In genomic region chr9:80186693-80187092, GRCm38 (mm10) we compare ENCODE assay signal across 18 mouse cellular contexts. TPM values are rescaled to one million over a fixed set of nuclear protein-coding genes. Genes with fewer than 3 reads are reported as not detected.
DNase-seq lines count a peak whose midpoint lies in the region; ATAC-seq lines count a peak whose summit lies in the region.
"Had no signal": no experiment of that assay in that cellular context is flagged by ENCODE, and none has a peak within 500 bp of the region (broad histone marks: within the 10 kb centered on the region; RNA-seq: fewer than 3 reads in every experiment).

No protein-coding gene starts in this region.

- peaks cover 7% of the 10 kb centered on the region for H3K4me1 ChIP-seq in forebrain, embryonic 12.5 days
- H3K4me1 ChIP-seq in forebrain, embryonic 14.5 days (ENCODE audit: control insufficient read depth, insufficient read depth, low read length): no peaks in the 10 kb centered on the region
- no peaks in the 10 kb centered on the region; the same call in 1 of the 2 replicates for H3K4me1 ChIP-seq in hindbrain, embryonic 16.5 days (ENCODE audit: control insufficient read depth, insufficient read depth, low read depth, low read length)
- no peaks in the 10 kb centered on the region; the same call in 1 of the 2 replicates for H3K4me1 ChIP-seq in hindbrain, embryonic 14.5 days (replicated peaks; ENCODE audit: control insufficient read depth, insufficient read depth, low read length)
- H3K4me1 ChIP-seq in midbrain, embryonic 11.5 days (ENCODE audit: control insufficient read depth, insufficient read depth, low read length): no peaks in the 10 kb centered on the region
- H3K4me1 ChIP-seq in midbrain, embryonic 13.5 days (replicated peaks): no peaks in the 10 kb centered on the region
- H3K4me1 ChIP-seq: embryonic facial prominence, embryonic 15.5 days had no signal

- DNase-seq in forebrain, embryonic 14.5 days (ENCODE audit: low spot score): no peak
- no peak for DNase-seq in hindbrain, embryonic 14.5 days (ENCODE audit: low spot score)
- peak; percentile 44 for DNase-seq in midbrain, embryonic 11.5 days (ENCODE audit: low spot score, missing footprints)
- DNase-seq in right cerebral cortex, postnatal 10 days (ENCODE audit: low spot score in 2 of 2): no peak
- DNase-seq: adrenal gland, postnatal 10 days; cerebellum, adult 11 months; cerebellum, adult 8-10 months; cerebellum, postnatal 14 days; embryo, embryonic 11 days; gastrocnemius, postnatal 10 days; heart, adult 2 months had no signal

- WGBS in forebrain, embryonic 12.5 days: 92% methylated on average over 8 of the region's 8 CpGs
- 93% methylated on average over 8 of the region's 8 CpGs for WGBS in forebrain, embryonic 14.5 days
- 87% methylated on average over 8 of the region's 8 CpGs for WGBS in hindbrain, embryonic 16.5 days
- WGBS in hindbrain, embryonic 14.5 days: 86% methylated on average over 8 of the region's 8 CpGs
- 89% methylated on average over 8 of the region's 8 CpGs for WGBS in midbrain, embryonic 11.5 days
- 88% methylated on average over 8 of the region's 8 CpGs for WGBS in midbrain, embryonic 13.5 days

- no peak overlapping the region for H3K27ac ChIP-seq in forebrain, embryonic 12.5 days
- no peak overlapping the region for H3K27ac ChIP-seq in forebrain, embryonic 14.5 days (ENCODE audit: low read depth, low read length)
- no peak overlapping the region for H3K27ac ChIP-seq in hindbrain, embryonic 16.5 days (ENCODE audit: low read depth, low read length)
- H3K27ac ChIP-seq in hindbrain, embryonic 14.5 days: no peak overlapping the region
- no peak overlapping the region for H3K27ac ChIP-seq in midbrain, embryonic 11.5 days (ENCODE audit: low read depth, low read length)
- no peak overlapping the region for H3K27ac ChIP-seq in midbrain, embryonic 13.5 days
- H3K27ac ChIP-seq: embryonic facial prominence, embryonic 15.5 days; heart, adult 2 months; hindbrain, embryonic 12.5 days had no signal

- H3K36me3 ChIP-seq in forebrain, embryonic 12.5 days (replicated peaks): no peaks in the 10 kb centered on the region
- H3K36me3 ChIP-seq in forebrain, embryonic 14.5 days (ENCODE audit: control insufficient read depth, insufficient read depth, low read length): no peaks in the 10 kb centered on the region
- H3K36me3 ChIP-seq in hindbrain, embryonic 16.5 days (ENCODE audit: control insufficient read depth, insufficient read depth, low read length): no peaks in the 10 kb centered on the region
- no peaks in the 10 kb centered on the region for H3K36me3 ChIP-seq in hindbrain, embryonic 14.5 days (replicated peaks; ENCODE audit: control insufficient read depth, insufficient read depth)
- no peaks in the 10 kb centered on the region for H3K36me3 ChIP-seq in midbrain, embryonic 11.5 days (ENCODE audit: control insufficient read depth, insufficient read depth, low read length)
- no peaks in the 10 kb centered on the region for H3K36me3 ChIP-seq in midbrain, embryonic 13.5 days
- H3K36me3 ChIP-seq: embryonic facial prominence, embryonic 15.5 days; hindbrain, embryonic 12.5 days had no signal

- 0 out of 2 replicates have a peak, but pooled peaks have one; percentile 42 for ATAC-seq in forebrain, embryonic 12.5 days (ENCODE audit: low FRiP score)
- ATAC-seq in forebrain, embryonic 14.5 days: no peak
- 0 out of 2 replicates have a peak, but pooled peaks have one; percentile 46 for ATAC-seq in hindbrain, embryonic 16.5 days
- no peak for ATAC-seq in hindbrain, embryonic 14.5 days (ENCODE audit: low FRiP score)
- no peak for ATAC-seq in midbrain, embryonic 11.5 days (ENCODE audit: low FRiP score)
- ATAC-seq in midbrain, embryonic 13.5 days: no peak

- no peak overlapping the region for H3K9ac ChIP-seq in forebrain, embryonic 12.5 days
- no peak overlapping the region for H3K9ac ChIP-seq in forebrain, embryonic 14.5 days (ENCODE audit: low read length)
- no peak overlapping the region for H3K9ac ChIP-seq in hindbrain, embryonic 16.5 days (ENCODE audit: low read depth, low read length)
- H3K9ac ChIP-seq in hindbrain, embryonic 14.5 days: no peak overlapping the region
- no peak overlapping the region for H3K9ac ChIP-seq in midbrain, embryonic 11.5 days (ENCODE audit: low read length)
- H3K9ac ChIP-seq in midbrain, embryonic 13.5 days (replicated peaks): no peak overlapping the region
- H3K9ac ChIP-seq: embryonic facial prominence, embryonic 15.5 days; hindbrain, embryonic 12.5 days had no signal

- H3K9me3 ChIP-seq in forebrain, embryonic 12.5 days: no peaks in the 10 kb centered on the region
- no peaks in the 10 kb centered on the region for H3K9me3 ChIP-seq in forebrain, embryonic 14.5 days (replicated peaks; ENCODE audit: control insufficient read depth, low read length)
- no peaks in the 10 kb centered on the region for H3K9me3 ChIP-seq in hindbrain, embryonic 16.5 days (ENCODE audit: control insufficient read depth, low read length)
- no peaks in the 10 kb centered on the region for H3K9me3 ChIP-seq in hindbrain, embryonic 14.5 days (ENCODE audit: control insufficient read depth, low read length)
- H3K9me3 ChIP-seq in midbrain, embryonic 11.5 days (ENCODE audit: control insufficient read depth, low read length): no peaks in the 10 kb centered on the region
- H3K9me3 ChIP-seq in midbrain, embryonic 13.5 days: no peaks in the 10 kb centered on the region
- H3K9me3 ChIP-seq: embryonic facial prominence, embryonic 15.5 days; hindbrain, embryonic 12.5 days had no signal

- no peak overlapping the region for H3K4me2 ChIP-seq in forebrain, embryonic 12.5 days
- H3K4me2 ChIP-seq in forebrain, embryonic 14.5 days (ENCODE audit: low read length): no peak overlapping the region
- no peak overlapping the region for H3K4me2 ChIP-seq in hindbrain, embryonic 16.5 days (ENCODE audit: low read length)
- no peak overlapping the region for H3K4me2 ChIP-seq in hindbrain, embryonic 14.5 days (replicated peaks)
- H3K4me2 ChIP-seq in midbrain, embryonic 11.5 days: no peak overlapping the region
- H3K4me2 ChIP-seq in midbrain, embryonic 13.5 days (replicated peaks): no peak overlapping the region
- H3K4me2 ChIP-seq: embryonic facial prominence, embryonic 15.5 days; heart, embryonic 11.5 days; hindbrain, embryonic 12.5 days had no signal

- no peak overlapping the region for H3K4me3 ChIP-seq in forebrain, embryonic 12.5 days (replicated peaks)
- H3K4me3 ChIP-seq in forebrain, embryonic 14.5 days (ENCODE audit: low read depth, low read length): no peak overlapping the region
- no peak overlapping the region for H3K4me3 ChIP-seq in hindbrain, embryonic 16.5 days (ENCODE audit: low read length)
- H3K4me3 ChIP-seq in hindbrain, embryonic 14.5 days (replicated peaks; ENCODE audit: low read length): no peak overlapping the region
- no peak overlapping the region for H3K4me3 ChIP-seq in midbrain, embryonic 11.5 days (ENCODE audit: low read depth, low read length)
- no peak overlapping the region for H3K4me3 ChIP-seq in midbrain, embryonic 13.5 days (replicated peaks)
- H3K4me3 ChIP-seq: embryonic facial prominence, embryonic 15.5 days; erythroblast, embryonic 14.5 days; heart, adult 2 months; hindbrain, embryonic 12.5 days had no signal

- no peaks in the 10 kb centered on the region for H3K27me3 ChIP-seq in forebrain, embryonic 12.5 days
- no peaks in the 10 kb centered on the region for H3K27me3 ChIP-seq in forebrain, embryonic 14.5 days (replicated peaks; ENCODE audit: control insufficient read depth, insufficient read depth, low read length)
- no peaks in the 10 kb centered on the region for H3K27me3 ChIP-seq in hindbrain, embryonic 16.5 days (replicated peaks; ENCODE audit: control insufficient read depth, insufficient read depth, low read length)
- H3K27me3 ChIP-seq in hindbrain, embryonic 14.5 days (ENCODE audit: control insufficient read depth, insufficient read depth, low read length): no peaks in the 10 kb centered on the region
- H3K27me3 ChIP-seq in midbrain, embryonic 11.5 days (ENCODE audit: control insufficient read depth, insufficient read depth, low read length): no peaks in the 10 kb centered on the region
- no peaks in the 10 kb centered on the region for H3K27me3 ChIP-seq in midbrain, embryonic 13.5 days
- H3K27me3 ChIP-seq: embryonic facial prominence, embryonic 15.5 days; hindbrain, embryonic 12.5 days had no signal

RNA-seq across cellular contexts. Expression of gene Myo6, which starts 21.9 kb away (rescaled TPM):
- 13.5 and 15.1 TPM in 2 replicates for polyA plus RNA-seq in forebrain, embryonic 12.5 days (2016; fragmentation: Nextera tagmentation; extraction: Ambion mirVana)
- polyA plus RNA-seq in forebrain, embryonic 14.5 days (2014; fragmentation: Nextera tagmentation; extraction: Ambion mirVana): 10.2 and 14.6 TPM in 2 replicates
- polyA plus RNA-seq in hindbrain, embryonic 16.5 days (2015; fragmentation: Nextera tagmentation; extraction: Ambion mirVana): 24.4 and 26.8 TPM in 2 replicates
- polyA plus RNA-seq in hindbrain, embryonic 14.5 days (2014; fragmentation: Nextera tagmentation; extraction: Ambion mirVana): 27.9 and 30.2 TPM in 2 replicates
- polyA plus RNA-seq in midbrain, embryonic 11.5 days (2014; fragmentation: Nextera tagmentation; extraction: Ambion mirVana): 11.1 and 14.4 TPM in 2 replicates
- polyA plus RNA-seq in midbrain, embryonic 13.5 days (2015; fragmentation: Nextera tagmentation; extraction: Ambion mirVana): 15.4 and 17.1 TPM in 2 replicates

Comparison
In these comparisons a context has a peak if more than half of its experiments do, and no peak if none do; other contexts are left out.
1. ATAC-seq: peak in forebrain, embryonic 12.5 days (single experiment) and hindbrain, embryonic 16.5 days (single experiment); none in forebrain, embryonic 14.5 days (single experiment), hindbrain, embryonic 14.5 days (single experiment), midbrain, embryonic 11.5 days (single experiment) and midbrain, embryonic 13.5 days (single experiment).